Mouse (Mus musculus): Measurements from ENCODE around the gene Carm1. TPM values are rescaled to one million over a fixed set of nuclear protein-coding genes. Genes with fewer than 3 reads are reported as not detected.
A peak's percentile ranks its signal among the peaks of the same experiment; 100 is the strongest.

Carm1 gene
- polyA plus RNA-seq, 1 experiment = 48.1 TPM

GRCm38 (mm10) chr9:21545351-21545915 is 1.3 kb upstream of the Carm1 start:
- H3ac ChIP-seq (ENCODE audit: control insufficient read depth, insufficient read length) = no peak overlapping the region
- TF ChIP-seq POLR2A (IDR thresholded peaks at IDR 0.05; ENCODE audit: insufficient read length, low read depth) = no peak
- TF ChIP-seq E2F4 (IDR thresholded peaks at IDR 0.05; ENCODE audit: insufficient read depth) = no peak
- no peak for TF ChIP-seq MYOD1 (IDR thresholded peaks at IDR 0.05; ENCODE audit: control insufficient read depth in 1 of 3, insufficient read length in 2 of 3, low read depth in 2 of 3)
- no peak for TF ChIP-seq USF1 (IDR thresholded peaks at IDR 0.05; ENCODE audit: low read depth)
- no peak for TF ChIP-seq TCF3 (IDR thresholded peaks at IDR 0.05; ENCODE audit: insufficient read length, low read depth)
- TF ChIP-seq TCF12 (IDR thresholded peaks at IDR 0.05; ENCODE audit: insufficient read depth, poor library complexity, severe bottlenecking) = no peak
- TF ChIP-seq MYOG (IDR thresholded peaks at IDR 0.05; ENCODE audit: control insufficient read depth in 1 of 3, insufficient read depth in 1 of 3, insufficient read length in 2 of 3, low read depth in 2 of 3) = no peak
- TF ChIP-seq MAX (IDR thresholded peaks at IDR 0.05; ENCODE audit: low read depth) = no peak
- no peak for TF ChIP-seq POLR2AphosphoS2 (IDR thresholded peaks at IDR 0.05; ENCODE audit: insufficient read length, low read depth)
- no peak for TF ChIP-seq CEBPB (IDR thresholded peaks at IDR 0.05; ENCODE audit: insufficient read depth, poor library complexity, severe bottlenecking)
- no peak for TF ChIP-seq SRF (IDR thresholded peaks at IDR 0.05; ENCODE audit: control insufficient read depth, insufficient read length, low read depth)
- no peak for TF ChIP-seq REST (IDR thresholded peaks at IDR 0.05; ENCODE audit: insufficient read depth, insufficient read length)
- peak overlapping the region; percentile 81 for H3K4me3 ChIP-seq
- H3K36me3 ChIP-seq (ENCODE audit: control insufficient read depth, insufficient read depth) = no peaks in the 10 kb centered on the region
- H3K4me2 ChIP-seq (ENCODE audit: low read depth) = peak overlapping the region; percentile 88
- peaks cover 30% of the 10 kb centered on the region for H3K79me2 ChIP-seq (ENCODE audit: control insufficient read depth, insufficient read depth)
- H3K27me3 ChIP-seq (ENCODE audit: control insufficient read depth, insufficient read depth, insufficient read length) = no peaks in the 10 kb centered on the region

- peak overlapping the region; percentile 88 for H3K4me2 ChIP-seq (ENCODE audit: low read depth)
- H3ac ChIP-seq (ENCODE audit: control insufficient read depth, insufficient read length) = peak overlapping the region; percentile 80
- no peaks in the 10 kb centered on the region for H3K27me3 ChIP-seq (ENCODE audit: control insufficient read depth, insufficient read depth, insufficient read length)
- H3K79me2 ChIP-seq (ENCODE audit: control insufficient read depth, insufficient read depth) = peaks cover 36% of the 10 kb centered on the region
- H3K4me3 ChIP-seq = peak overlapping the region; percentile 81
- TF ChIP-seq MYOD1 (IDR thresholded peaks at IDR 0.05; ENCODE audit: control insufficient read depth in 1 of 3, insufficient read length in 2 of 3, low read depth in 2 of 3) (no peak), TCF3 (IDR thresholded peaks at IDR 0.05; ENCODE audit: insufficient read length, low read depth) (no peak), REST (IDR thresholded peaks at IDR 0.05; ENCODE audit: insufficient read depth, insufficient read length) (no peak), TCF12 (IDR thresholded peaks at IDR 0.05; ENCODE audit: insufficient read depth, poor library complexity, severe bottlenecking) (no peak), CEBPB (IDR thresholded peaks at IDR 0.05; ENCODE audit: insufficient read depth, poor library complexity, severe bottlenecking) (no peak), POLR2AphosphoS2 (IDR thresholded peaks at IDR 0.05; ENCODE audit: insufficient read length, low read depth) (no peak), USF1 (IDR thresholded peaks at IDR 0.05; ENCODE audit: low read depth) (no peak), E2F4 (IDR thresholded peaks at IDR 0.05; ENCODE audit: insufficient read depth) (peak; percentile 11), MYOG (IDR thresholded peaks at IDR 0.05; ENCODE audit: control insufficient read depth in 1 of 3, insufficient read depth in 1 of 3, insufficient read length in 2 of 3, low read depth in 2 of 3) (peak in 1 of 3 experiments; percentile 31), MAX (IDR thresholded peaks at IDR 0.05; ENCODE audit: low read depth) (no peak), POLR2A (IDR thresholded peaks at IDR 0.05; ENCODE audit: insufficient read length, low read depth) (peak; percentile 56), SRF (IDR thresholded peaks at IDR 0.05; ENCODE audit: control insufficient read depth, insufficient read length, low read depth) (no peak)
- H3K36me3 ChIP-seq (ENCODE audit: control insufficient read depth, insufficient read depth) = no peaks in the 10 kb centered on the region
These were observed 542 bp upstream of the Carm1 start for GRCm38 (mm10) chr9:21545916-21546788.

GRCm38 (mm10) chr9:21547075-21547941 is 614 bp downstream of the Carm1 start:
- no peaks in the 10 kb centered on the region for H3K27me3 ChIP-seq (ENCODE audit: control insufficient read depth, insufficient read depth, insufficient read length)
- TF ChIP-seq MYOG (IDR thresholded peaks at IDR 0.05; ENCODE audit: control insufficient read depth in 1 of 3, insufficient read depth in 1 of 3, insufficient read length in 2 of 3, low read depth in 2 of 3) (no peak), CEBPB (IDR thresholded peaks at IDR 0.05; ENCODE audit: insufficient read depth, poor library complexity, severe bottlenecking) (no peak), MAX (IDR thresholded peaks at IDR 0.05; ENCODE audit: low read depth) (no peak), TCF3 (IDR thresholded peaks at IDR 0.05; ENCODE audit: insufficient read length, low read depth) (no peak), SRF (IDR thresholded peaks at IDR 0.05; ENCODE audit: control insufficient read depth, insufficient read length, low read depth) (no peak), POLR2A (IDR thresholded peaks at IDR 0.05; ENCODE audit: insufficient read length, low read depth) (no peak), TCF12 (IDR thresholded peaks at IDR 0.05; ENCODE audit: insufficient read depth, poor library complexity, severe bottlenecking) (no peak), E2F4 (IDR thresholded peaks at IDR 0.05; ENCODE audit: insufficient read depth) (no peak), MYOD1 (IDR thresholded peaks at IDR 0.05; ENCODE audit: control insufficient read depth in 1 of 3, insufficient read length in 2 of 3, low read depth in 2 of 3) (no peak), REST (IDR thresholded peaks at IDR 0.05; ENCODE audit: insufficient read depth, insufficient read length) (no peak), POLR2AphosphoS2 (IDR thresholded peaks at IDR 0.05; ENCODE audit: insufficient read length, low read depth) (no peak), USF1 (IDR thresholded peaks at IDR 0.05; ENCODE audit: low read depth) (no peak)
- H3K36me3 ChIP-seq (ENCODE audit: control insufficient read depth, insufficient read depth) = peaks cover 4% of the 10 kb centered on the region
- peaks cover 48% of the 10 kb centered on the region for H3K79me2 ChIP-seq (ENCODE audit: control insufficient read depth, insufficient read depth)
- peak overlapping the region; percentile 81 for H3K4me3 ChIP-seq
- H3K4me2 ChIP-seq (ENCODE audit: low read depth) = peak overlapping the region; percentile 90
- peak overlapping the region; percentile 80 for H3ac ChIP-seq (ENCODE audit: control insufficient read depth, insufficient read length)

GRCm38 (mm10) chr9:21551049-21551448 is 4.4 kb downstream of the Carm1 start:
- H3K4me3 ChIP-seq = no peak overlapping the region
- H3ac ChIP-seq (ENCODE audit: control insufficient read depth, insufficient read length) = no peak overlapping the region
- H3K4me2 ChIP-seq (ENCODE audit: low read depth) = no peak overlapping the region
- H3K36me3 ChIP-seq (ENCODE audit: control insufficient read depth, insufficient read depth) = peaks cover 4% of the 10 kb centered on the region
- no peaks in the 10 kb centered on the region for H3K27me3 ChIP-seq (ENCODE audit: control insufficient read depth, insufficient read depth, insufficient read length)
- peaks cover 81% of the 10 kb centered on the region for H3K79me2 ChIP-seq (ENCODE audit: control insufficient read depth, insufficient read depth)
- no peak for TF ChIP-seq MYOD1 (IDR thresholded peaks at IDR 0.05; ENCODE audit: control insufficient read depth in 1 of 3, insufficient read length in 2 of 3, low read depth in 2 of 3)
- TF ChIP-seq CEBPB (IDR thresholded peaks at IDR 0.05; ENCODE audit: insufficient read depth, poor library complexity, severe bottlenecking) = no peak
- no peak for TF ChIP-seq POLR2A (IDR thresholded peaks at IDR 0.05; ENCODE audit: insufficient read length, low read depth)
- no peak for TF ChIP-seq MAX (IDR thresholded peaks at IDR 0.05; ENCODE audit: low read depth)
- TF ChIP-seq E2F4 (IDR thresholded peaks at IDR 0.05; ENCODE audit: insufficient read depth) = no peak
